Mouse (Mus musculus) lung, postnatal 0 days (tissue): ENCODE measurements around the gene Syne3. TPM values are rescaled to one million over a fixed set of nuclear protein-coding genes. Genes with fewer than 3 reads are reported as not detected.
A peak's percentile ranks its signal among the peaks of the same experiment; 100 is the strongest.

Experiments used
- ATAC-seq: fragments of 200-750 bp; cut with Nextera tagmentation; 2 replicates; pipeline ENCODE4 v1.8.0; 2017; ENCODE audit warnings: moderate library complexity
- DNase-seq: peaks from one replicate; pipeline ENCODE4 v3.0.0-alpha.2; 2016; ENCODE audit warnings: low spot score
- H3K27ac ChIP-seq: fragments of 300-500 bp; sonication (generic); 2 replicates; pipeline ENCODE4 v1.5.1; 2014; ENCODE audit warnings: antibody characterized with exemption, mild to moderate bottlenecking, low read length, mixed read lengths
- H3K27me3 ChIP-seq: fragments of 300-500 bp; sonication (generic); replicated peaks from 2 replicates; pipeline ENCODE4 v1.6.1; 2014; ENCODE audit warnings: low read length, mixed read lengths; ENCODE audit not compliant: insufficient read depth
- H3K36me3 ChIP-seq: fragments of 300-500 bp; sonication (generic); 2 replicates; pipeline ENCODE4 v1.6.1; 2014; ENCODE audit warnings: low read length, mixed read lengths; ENCODE audit not compliant: insufficient read depth
- H3K4me1 ChIP-seq: fragments of 300-500 bp; sonication (generic); 2 replicates; pipeline ENCODE4 v1.6.1; 2014; ENCODE audit warnings: antibody characterized with exemption, low read depth, low read length, mixed read lengths; ENCODE audit not compliant: insufficient read depth
- H3K4me2 ChIP-seq: fragments of 300-500 bp; sonication (generic); replicated peaks from 2 replicates; pipeline ENCODE4 v1.6.1; 2014; ENCODE audit warnings: low read depth, mild to moderate bottlenecking, low read length, moderate library complexity, mixed read lengths
- H3K4me3 ChIP-seq: fragments of 300-500 bp; sonication (generic); 2 replicates; pipeline ENCODE4 v1.5.1; 2014; ENCODE audit warnings: low read depth, low read length
- H3K9ac ChIP-seq: fragments of 300-500 bp; sonication (generic); replicated peaks from 2 replicates; pipeline ENCODE4 v1.6.1; 2014; ENCODE audit warnings: low read depth, mild to moderate bottlenecking
- H3K9me3 ChIP-seq: fragments of 300-500 bp; sonication (generic); 2 replicates; pipeline ENCODE4 v1.6.1; 2016; ENCODE audit warnings: low read length, mixed read lengths
- CTCF ChIP-seq: IDR thresholded peaks from 2 replicates; pipeline ENCODE4 v1.5.1; 2016; ENCODE audit warnings: antibody characterized with exemption, mild to moderate bottlenecking
- EP300 ChIP-seq: IDR thresholded peaks from 2 replicates; pipeline ENCODE4 v1.6.1; 2016; ENCODE audit warnings: antibody characterized with exemption, mild to moderate bottlenecking, control low read depth
- WGBS: fragments of 180-500 bp; shearing (Covaris S2); extraction: QIAGEN DNeasy Blood & Tissue Kit; methylation state at CpG from one replicate; pipeline ENCODE4 v1.1.7; 2014; 5-methylcytosine and 5-hydroxymethylcytosine counted together
- polyA plus RNA-seq: library from polyadenylated mRNA; unstranded; fragments of >200 nt; fragmentation: Nextera tagmentation; extraction: Ambion mirVana; gene quantifications from 2 replicates; pipeline ENCODE4 v1.2.1, GENCODE M21; 2015

Gene Syne3
- polyA plus RNA-seq: 1.1 and 1.2 TPM in 2 replicates

- DNase-seq (peak; percentile 72), ATAC-seq (peak; percentile 85)
- H3K27me3 ChIP-seq: no peaks in the 10 kb centered on the region
- H3K4me2 ChIP-seq: peak within 1 kb of the TSS; percentile 92
- H3K36me3 ChIP-seq: no peaks in the 10 kb centered on the region
- under 1% methylated on average over 57 of the region's 66 CpGs for WGBS
- 0 out of 2 replicates have a peak within 1 kb of the TSS, but pooled peaks have one; percentile 20 for H3K27ac ChIP-seq
- H3K9me3 ChIP-seq: no peaks in the 10 kb centered on the region
- peak within 1 kb of the TSS; percentile 41 for H3K9ac ChIP-seq
- H3K4me3 ChIP-seq: peak within 1 kb of the TSS; percentile 70
- TF ChIP-seq CTCF (peak; percentile 27; the same call in 1 of the 2 replicates), EP300 (no peak)
- peaks cover 8% of the 10 kb centered on the region for H3K4me1 ChIP-seq
These were observed at the start of gene Syne3 for GRCm38 (mm10) chr12:105009370-105010212. Syne3 (minus strand) TSS chr12:105009809.

- Histone ChIP-seq H3K4me1 (no peaks in the 10 kb centered on the region), H3K9me3 (no peaks in the 10 kb centered on the region), H3K36me3 (no peaks in the 10 kb centered on the region), H3K9ac (no peak overlapping the region), H3K4me2 (no peak overlapping the region), H3K27ac (no peak overlapping the region), H3K27me3 (no peaks in the 10 kb centered on the region), H3K4me3 (no peak overlapping the region)
- no peak for DNase-seq
- WGBS: 78% methylated on average over 6 of the region's 6 CpGs
- TF ChIP-seq EP300 (no peak), CTCF (no peak)
- ATAC-seq: no peak
These were observed 45.7 kb upstream of the Syne3 start for GRCm38 (mm10) chr12:105055308-105055707.

GRCm38 (mm10) chr12:105054041-105054440, 44.4 kb upstream of the Syne3 start:
- no peaks in the 10 kb centered on the region for H3K9me3 ChIP-seq
- 92% methylated on average over 15 of the region's 15 CpGs for WGBS
- no peaks in the 10 kb centered on the region for H3K4me1 ChIP-seq
- no peak overlapping the region for H3K4me3 ChIP-seq
- no peak overlapping the region for H3K9ac ChIP-seq
- H3K27ac ChIP-seq: no peak overlapping the region
- no peak overlapping the region for H3K4me2 ChIP-seq
- TF ChIP-seq EP300 (no peak), CTCF (no peak)
- DNase-seq (no peak), ATAC-seq (no peak)
- H3K27me3 ChIP-seq: no peaks in the 10 kb centered on the region
- no peaks in the 10 kb centered on the region for H3K36me3 ChIP-seq

- WGBS: 12% methylated on average over 4 of the region's 4 CpGs
- Histone ChIP-seq H3K9me3 (no peaks in the 10 kb centered on the region), H3K4me1 (no peaks in the 10 kb centered on the region), H3K4me3 (no peak overlapping the region), H3K4me2 (no peak overlapping the region), H3K27ac (no peak overlapping the region), H3K9ac (no peak overlapping the region), H3K36me3 (no peaks in the 10 kb centered on the region), H3K27me3 (no peaks in the 10 kb centered on the region)
- ATAC-seq (no peak), DNase-seq (peak; percentile 44)
- no peak for TF ChIP-seq EP300
- peak; percentile 74 for TF ChIP-seq CTCF
These were observed 41.3 kb upstream of the Syne3 start for GRCm38 (mm10) chr12:105050898-105051297.

GRCm38 (mm10) chr12:105049813-105050212, 40.2 kb upstream of the Syne3 start:
- Histone ChIP-seq H3K4me2 (no peak overlapping the region), H3K4me1 (no peaks in the 10 kb centered on the region), H3K27me3 (no peaks in the 10 kb centered on the region), H3K27ac (no peak overlapping the region), H3K9ac (no peak overlapping the region), H3K4me3 (no peak overlapping the region), H3K36me3 (no peaks in the 10 kb centered on the region), H3K9me3 (no peaks in the 10 kb centered on the region)
- WGBS: 73% methylated on average over 12 of the region's 12 CpGs
- no peak for TF ChIP-seq CTCF
- TF ChIP-seq EP300: no peak
- ATAC-seq: no peak
- no peak for DNase-seq

GRCm38 (mm10) chr12:105048301-105048863, 38.8 kb upstream of the Syne3 start:
- ATAC-seq (no peak), DNase-seq (no peak)
- no peaks in the 10 kb centered on the region for H3K4me1 ChIP-seq
- no peak overlapping the region for H3K27ac ChIP-seq
- no peaks in the 10 kb centered on the region for H3K36me3 ChIP-seq
- no peak overlapping the region for H3K4me2 ChIP-seq
- H3K9ac ChIP-seq: no peak overlapping the region
- no peak overlapping the region for H3K4me3 ChIP-seq
- 69% methylated on average over 17 of the region's 17 CpGs for WGBS
- no peaks in the 10 kb centered on the region for H3K9me3 ChIP-seq
- H3K27me3 ChIP-seq: no peaks in the 10 kb centered on the region
- TF ChIP-seq CTCF (no peak), EP300 (no peak)
